Mouse (Mus musculus) myocyte (in vitro differentiated cells): ENCODE data around the gene Loxl1.

Source experiments
- MYOG ChIP-seq, 3 experiments: IDR thresholded peaks; one replicate each; pipeline ENCODE4 v1.6.1; 2011; ENCODE audit warnings: control low read depth in 2 of 3, low read depth in 2 of 3, mild to moderate bottlenecking in 2 of 3; ENCODE audit not compliant: insufficient read length in 2 of 3, control insufficient read depth in 1 of 3, insufficient read depth in 1 of 3
- POLR2A ChIP-seq: IDR thresholded peaks from one replicate; pipeline ENCODE4 v1.6.1; 2011; ENCODE audit warnings: low read depth, mild to moderate bottlenecking, control low read depth, moderate library complexity; ENCODE audit not compliant: insufficient read length
- POLR2AphosphoS2 ChIP-seq: IDR thresholded peaks from one replicate; pipeline ENCODE4 v1.6.1; 2011; ENCODE audit warnings: low read depth, control low read depth; ENCODE audit not compliant: insufficient read length
- REST ChIP-seq: IDR thresholded peaks from one replicate; pipeline ENCODE4 v1.6.1; 2011; ENCODE audit warnings: mild to moderate bottlenecking, control low read depth, moderate library complexity; ENCODE audit not compliant: insufficient read depth, insufficient read length

GRCm38 (mm10) chr9:58297961-58298477 lies 15.0 kb downstream of the Loxl1 start:
- TF ChIP-seq REST = no peak
- no peak for TF ChIP-seq POLR2A
- TF ChIP-seq MYOG (IDR thresholded peaks at IDR 0.05; ENCODE audit: control insufficient read depth in 1 of 3, insufficient read depth in 1 of 3, insufficient read length in 2 of 3, low read depth in 2 of 3) = peak in 1 of 3 experiments; percentile 11
- no peak for TF ChIP-seq POLR2AphosphoS2
